Mouse (Mus musculus) limb, embryonic 12.5 days (tissue): ENCODE measurements around the gene Gm7102. TPM values are rescaled to one million over a fixed set of nuclear protein-coding genes. Genes with fewer than 3 reads are reported as not detected.

Source experiments
- ATAC-seq: fragments of 200-750 bp; cut with Nextera tagmentation; 2 replicates; pipeline ENCODE4 v1.8.0; 2017; ENCODE audit warnings: low read depth, moderate TSS enrichment; ENCODE audit not compliant: insufficient number of reproducible peaks, insufficient read depth, low FRiP score, low TSS enrichment
- H3K27ac ChIP-seq: fragments of 300-500 bp; sonication (generic); 2 replicates; pipeline ENCODE4 v1.5.1; 2016; ENCODE audit warnings: mild to moderate bottlenecking, moderate library complexity
- H3K27me3 ChIP-seq: fragments of 300-500 bp; sonication (generic); 2 replicates; pipeline ENCODE4 v1.6.1; 2016; ENCODE audit warnings: mild to moderate bottlenecking, moderate library complexity
- H3K36me3 ChIP-seq: fragments of 300-500 bp; sonication (generic); 2 replicates; pipeline ENCODE4 v1.6.1; 2016; ENCODE audit warnings: mild to moderate bottlenecking, moderate library complexity
- H3K4me1 ChIP-seq: fragments of 300-500 bp; sonication (generic); replicated peaks from 2 replicates; pipeline ENCODE4 v1.6.1; 2016
- H3K4me2 ChIP-seq: fragments of 300-500 bp; sonication (generic); 2 replicates; pipeline ENCODE4 v1.6.1; 2016; ENCODE audit warnings: mild to moderate bottlenecking, moderate library complexity
- H3K4me3 ChIP-seq: fragments of 300-500 bp; sonication (generic); replicated peaks from 2 replicates; pipeline ENCODE4 v1.5.1; 2016; ENCODE audit warnings: mild to moderate bottlenecking
- H3K9ac ChIP-seq: fragments of 300-500 bp; sonication (generic); replicated peaks from 2 replicates; pipeline ENCODE4 v1.6.1; 2016; ENCODE audit warnings: mild to moderate bottlenecking, moderate library complexity
- H3K9me3 ChIP-seq: fragments of 300-500 bp; sonication (generic); 2 replicates; pipeline ENCODE4 v1.6.1; 2016; ENCODE audit warnings: mild to moderate bottlenecking, moderate library complexity
- WGBS: fragments of 180-500 bp; shearing (Covaris S2); methylation state at CpG from one replicate; pipeline ENCODE4 v1.1.7; 2016; 5-methylcytosine and 5-hydroxymethylcytosine counted together
- polyA plus RNA-seq: library from polyadenylated mRNA; unstranded; fragments of >200 nt; fragmentation: Nextera tagmentation; extraction: Ambion mirVana; gene quantifications from 2 replicates; pipeline ENCODE4 v1.2.1, GENCODE M21; 2016

The Gm7102 gene
- polyA plus RNA-seq, 1 experiment from 2014 or later: 0.19 TPM

- under 1% methylated on average over 18 of the region's 18 CpGs for WGBS
- H3K27ac ChIP-seq: 0 out of 2 replicates have a peak within 1 kb of the TSS, but pooled peaks have one; percentile 29
- H3K36me3 ChIP-seq: no peaks in the 10 kb centered on the region; the same call in 1 of the 2 replicates
- H3K4me2 ChIP-seq: peak within 1 kb of the TSS; percentile 70
- H3K4me3 ChIP-seq: peak within 1 kb of the TSS; percentile 76
- H3K9me3 ChIP-seq: no peaks in the 10 kb centered on the region
- no peaks in the 10 kb centered on the region for H3K27me3 ChIP-seq
- H3K4me1 ChIP-seq: peaks cover 7% of the 10 kb centered on the region
- H3K9ac ChIP-seq: peak within 1 kb of the TSS; percentile 79
- ATAC-seq: peak; percentile 100
These were observed 35.5 kb downstream of the Gm7102 start, which contains the start of gene Zfp950 for GRCm38 (mm10) chr19:61140342-61141206. Gene Zfp950 (minus strand): TSS chr19:61140840.

DNA sequence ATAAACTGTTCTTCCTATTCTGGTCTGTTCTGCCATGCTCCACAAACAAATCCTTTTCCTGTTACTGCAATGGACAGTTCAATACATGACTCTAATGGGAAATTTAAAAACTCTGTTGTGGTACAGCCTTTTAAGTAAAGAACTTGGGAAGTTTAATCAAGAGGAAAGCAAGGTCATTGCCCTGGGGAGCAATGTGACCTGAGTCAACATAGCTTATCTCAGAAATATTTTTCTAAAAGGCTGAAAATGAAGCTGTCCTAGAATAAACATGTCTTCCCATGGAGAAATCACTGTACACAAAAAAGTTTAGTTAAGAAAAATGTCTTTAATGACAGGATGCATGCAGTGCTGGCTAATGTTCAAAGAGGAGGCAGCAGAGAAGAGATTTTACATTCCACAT, 37.5 kb downstream of the Gm7102 start:
- no peak for ATAC-seq
- Histone ChIP-seq H3K4me2 (no peak overlapping the region), H3K9ac (no peak overlapping the region), H3K36me3 (no peaks in the 10 kb centered on the region; the same call in 1 of the 2 replicates), H3K4me1 (peaks cover 7% of the 10 kb centered on the region), H3K27ac (no peak overlapping the region), H3K27me3 (no peaks in the 10 kb centered on the region), H3K4me3 (no peak overlapping the region), H3K9me3 (no peaks in the 10 kb centered on the region)

DNA sequence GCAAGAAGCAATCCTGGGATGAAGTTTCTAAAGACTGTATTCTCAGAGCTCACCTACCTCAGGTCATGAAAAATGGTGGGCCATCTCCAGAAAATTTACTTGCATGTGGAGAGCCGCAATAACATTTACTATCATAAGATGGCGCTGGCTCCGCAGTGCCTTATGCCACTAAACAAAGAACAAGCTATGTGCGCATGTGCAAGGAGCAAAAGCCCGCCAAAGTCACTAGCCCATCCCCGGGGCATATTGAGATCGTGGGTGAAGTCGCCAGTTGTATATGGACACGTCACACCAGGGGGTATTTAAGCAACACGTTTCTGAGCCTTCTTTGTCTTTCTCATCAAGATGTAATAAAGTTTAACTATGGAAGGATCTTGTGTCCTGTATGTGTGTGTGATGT, 45.0 kb downstream of the Gm7102 start:
- WGBS: 90% methylated on average over 10 of the region's 10 CpGs
- Histone ChIP-seq H3K4me2 (no peak overlapping the region), H3K9ac (no peak overlapping the region), H3K4me3 (no peak overlapping the region), H3K27ac (no peak overlapping the region), H3K4me1 (no peaks in the 10 kb centered on the region), H3K27me3 (no peaks in the 10 kb centered on the region), H3K9me3 (no peaks in the 10 kb centered on the region), H3K36me3 (peaks cover 24% of the 10 kb centered on the region)
- ATAC-seq: no peak

Other genes with a start within 250 kb of the Gm7102 start
- 43.8 and 53.2 TPM in 2 replicates for gene Zfp950, start 35.5 kb downstream of the Gm7102 start, polyA plus RNA-seq
- gene Gm6020, start 7.6 kb upstream of the Gm7102 start, polyA plus RNA-seq: not detected in 2 replicates
- 22.8 and 29.5 TPM in 2 replicates for gene Csf2ra, start 52.1 kb upstream of the Gm7102 start, polyA plus RNA-seq
- not detected in 2 replicates for gene Gm21060, start 120.8 kb upstream of the Gm7102 start, polyA plus RNA-seq